Mouse (Mus musculus) C2C12 (cell line): ENCODE measurements around the gene Dnah9.

Source experiments
- CEBPB ChIP-seq: IDR thresholded peaks from one replicate; pipeline ENCODE4 v1.6.1; 2011; ENCODE audit warnings: low read depth, mild to moderate bottlenecking, control low read depth, moderate library complexity
- CTCF ChIP-seq: IDR thresholded peaks from one replicate; pipeline ENCODE4 v1.5.1; 2011; ENCODE audit not compliant: control insufficient read depth, insufficient read depth, insufficient read length
- FOSL1 ChIP-seq: IDR thresholded peaks from one replicate; pipeline ENCODE4 v1.8.0; 2011; ENCODE audit warnings: mild to moderate bottlenecking, low read length; ENCODE audit not compliant: poor library complexity, insufficient read depth, severe bottlenecking
- MAX ChIP-seq: IDR thresholded peaks from one replicate; pipeline ENCODE4 v1.6.1; 2011; ENCODE audit warnings: mild to moderate bottlenecking, control low read depth
- MYOD1 ChIP-seq: IDR thresholded peaks from one replicate; pipeline ENCODE4 v1.6.1; 2011; ENCODE audit warnings: low read depth; ENCODE audit not compliant: control insufficient read depth, insufficient read length
- MYOG ChIP-seq: IDR thresholded peaks from one replicate; pipeline ENCODE4 v1.6.1; 2011; ENCODE audit not compliant: control insufficient read depth, insufficient read length; ENCODE audit errors: extremely low read depth
- USF1 ChIP-seq: IDR thresholded peaks from one replicate; pipeline ENCODE4 v1.6.1; 2011; ENCODE audit warnings: low read depth, mild to moderate bottlenecking, control low read depth, moderate library complexity

GRCm38 (mm10) chr11:66025728-66026127 is 142.6 kb downstream of the Dnah9 start:
- TF ChIP-seq CTCF, result no peak
- TF ChIP-seq MYOG, result no peak
- no peak for TF ChIP-seq CEBPB
- no peak for TF ChIP-seq USF1
- TF ChIP-seq MAX, result no peak
- no peak for TF ChIP-seq MYOD1
- no peak for TF ChIP-seq FOSL1
